Mouse (Mus musculus) embryo, embryonic 11 days (tissue): ENCODE data around the gene Tmem169.
A peak's percentile ranks its signal among the peaks of the same experiment; 100 is the strongest.

Experiments used
- DNase-seq: peaks from one replicate; pipeline ENCODE4 v3.0.0-alpha.2; 2015

The Tmem169 gene

GRCm38 (mm10) chr1:72287893-72288292 lies 3.7 kb downstream of the Tmem169 start:
- no peak for DNase-seq

GRCm38 (mm10) chr1:72288527-72289150 lies 4.5 kb downstream of the Tmem169 start:
- DNase-seq, result no peak

GRCm38 (mm10) chr1:72290896-72291295 lies 6.7 kb downstream of the Tmem169 start:
- no peak for DNase-seq

- no peak for DNase-seq
Measured at GRCm38 (mm10) chr1:72291421-72291820, 7.3 kb downstream of the Tmem169 start.

GRCm38 (mm10) chr1:72291925-72292324 lies 7.8 kb downstream of the Tmem169 start:
- no peak for DNase-seq

- no peak for DNase-seq
Measured at GRCm38 (mm10) chr1:72293869-72294663, 9.9 kb downstream of the Tmem169 start.

- no peak for DNase-seq
Measured at GRCm38 (mm10) chr1:72295746-72296145, 11.6 kb downstream of the Tmem169 start.

GRCm38 (mm10) chr1:72301845-72302244 lies 17.7 kb downstream of the Tmem169 start:
- DNase-seq, result no peak

GRCm38 (mm10) chr1:72306241-72306640 lies 22.1 kb downstream of the Tmem169 start:
- peak; percentile 21 for DNase-seq

GRCm38 (mm10) chr1:72306679-72307181 lies 22.6 kb downstream of the Tmem169 start:
- no peak for DNase-seq

GRCm38 (mm10) chr1:72307317-72307798 lies 23.2 kb downstream of the Tmem169 start, which contains the start of gene Xrcc5:
TSS of gene Xrcc5 (plus strand) at chr1:72307421.
- DNase-seq, result peak; percentile 98

GRCm38 (mm10) chr1:72308919-72309318 lies 24.8 kb downstream of the Tmem169 start:
- DNase-seq, result peak; percentile 10

- peak; percentile 77 for DNase-seq
Measured at GRCm38 (mm10) chr1:72309744-72310424, 25.7 kb downstream of the Tmem169 start.

- no peak for DNase-seq
Measured at GRCm38 (mm10) chr1:72312701-72313398, 28.7 kb downstream of the Tmem169 start.

GRCm38 (mm10) chr1:72313399-72314039 lies 29.4 kb downstream of the Tmem169 start:
- DNase-seq, result peak; percentile 64

- no peak for DNase-seq
Measured at GRCm38 (mm10) chr1:72315447-72315846, 31.3 kb downstream of the Tmem169 start.

GRCm38 (mm10) chr1:72316409-72316808 lies 32.2 kb downstream of the Tmem169 start:
- no peak for DNase-seq

GRCm38 (mm10) chr1:72316901-72317300 lies 32.7 kb downstream of the Tmem169 start:
- DNase-seq, result no peak

- DNase-seq, result no peak
Measured at GRCm38 (mm10) chr1:72320759-72321158, 36.6 kb downstream of the Tmem169 start.

- DNase-seq, result no peak
Measured at GRCm38 (mm10) chr1:72323248-72323647, 39.1 kb downstream of the Tmem169 start.

GRCm38 (mm10) chr1:72326162-72326821 lies 42.1 kb downstream of the Tmem169 start:
- DNase-seq, result no peak

GRCm38 (mm10) chr1:72334807-72335206 lies 50.6 kb downstream of the Tmem169 start:
- no peak for DNase-seq
